31 mouse cellular contexts compared by ENCODE assay signal in the genomic region with DNA sequence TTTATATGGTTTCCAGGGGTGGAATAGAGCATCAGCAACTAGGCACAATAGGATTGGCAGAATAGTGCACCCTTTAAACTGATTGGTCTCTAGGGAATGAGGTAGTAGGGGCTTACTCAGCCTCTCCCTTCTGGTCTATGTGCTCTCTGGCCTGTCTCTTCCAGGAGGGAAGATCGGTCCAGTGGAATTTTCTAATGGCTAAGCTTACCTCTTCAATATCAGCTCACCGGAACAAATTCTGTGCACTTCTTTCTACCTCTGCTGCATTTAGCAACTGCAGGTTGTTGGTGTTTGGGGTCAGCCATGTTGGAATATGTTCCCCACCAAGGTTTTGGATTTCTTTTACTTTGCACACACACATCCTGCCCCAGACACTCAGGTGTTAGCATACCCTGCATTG.
"Had no signal": no experiment of that assay in that cellular context is flagged by ENCODE, and none has a peak within 500 bp of the region (broad histone marks: within the 10 kb centered on the region; RNA-seq: fewer than 3 reads in every experiment).

No protein-coding gene starts in this region.

- H3K27me3 ChIP-seq: liver, embryonic 12.5 days; liver, embryonic 13.5 days; liver, embryonic 15.5 days; lung, embryonic 15.5 days; midbrain, embryonic 15.5 days; neural tube, embryonic 12.5 days had no signal

- ATAC-seq: liver, embryonic 12.5 days; liver, postnatal 0 days; lung, postnatal 0 days; midbrain, embryonic 13.5 days; midbrain, embryonic 15.5 days; midbrain, embryonic 16.5 days had no signal

- H3K27ac ChIP-seq: left cerebral cortex, adult 2 months; limb, embryonic 10.5 days; limb, embryonic 12.5 days; limb, embryonic 13.5 days; limb, embryonic 15.5 days; liver, embryonic 12.5 days; liver, embryonic 13.5 days; liver, embryonic 14.5 days; liver, embryonic 15.5 days; lung, embryonic 15.5 days; macrophage; midbrain, embryonic 10.5 days; midbrain, embryonic 12.5 days; midbrain, embryonic 13.5 days; midbrain, embryonic 15.5 days; neural tube, embryonic 12.5 days had no signal

- H3K4me3 ChIP-seq: left cerebral cortex, adult 2 months; limb, embryonic 10.5 days; limb, embryonic 12.5 days; limb, embryonic 13.5 days; limb, embryonic 15.5 days; liver, embryonic 12.5 days; liver, embryonic 13.5 days; liver, embryonic 15.5 days; lung, embryonic 15.5 days; megakaryocyte, embryonic 14.5 days; midbrain, embryonic 10.5 days; midbrain, embryonic 12.5 days; midbrain, embryonic 13.5 days; midbrain, embryonic 15.5 days; myocyte; neural tube, embryonic 12.5 days had no signal

- H3K4me2 ChIP-seq: limb, embryonic 12.5 days; limb, embryonic 13.5 days; limb, embryonic 15.5 days; liver, embryonic 11.5 days; liver, embryonic 12.5 days; liver, embryonic 13.5 days; liver, embryonic 15.5 days; lung, embryonic 14.5 days; lung, embryonic 15.5 days; midbrain, embryonic 12.5 days; midbrain, embryonic 13.5 days; midbrain, embryonic 15.5 days; neural tube, embryonic 12.5 days had no signal

- H3K9me3 ChIP-seq: limb, embryonic 10.5 days; limb, embryonic 12.5 days; limb, embryonic 13.5 days; limb, embryonic 15.5 days; liver, embryonic 12.5 days; liver, embryonic 13.5 days; liver, embryonic 15.5 days; lung, embryonic 15.5 days; midbrain, embryonic 10.5 days; midbrain, embryonic 12.5 days; midbrain, embryonic 13.5 days; midbrain, embryonic 15.5 days; neural tube, embryonic 12.5 days had no signal

- H3K36me3 ChIP-seq: limb, embryonic 10.5 days; limb, embryonic 12.5 days; limb, embryonic 13.5 days; limb, embryonic 15.5 days; liver, embryonic 12.5 days; liver, embryonic 13.5 days; liver, embryonic 15.5 days; lung, embryonic 15.5 days; midbrain, embryonic 10.5 days; midbrain, embryonic 12.5 days; midbrain, embryonic 13.5 days; midbrain, embryonic 15.5 days; neural tube, embryonic 12.5 days had no signal

- H3K9ac ChIP-seq: limb, embryonic 12.5 days; limb, embryonic 13.5 days; limb, embryonic 15.5 days; liver, embryonic 12.5 days; liver, embryonic 13.5 days; liver, embryonic 14.5 days; liver, embryonic 15.5 days; liver, postnatal 0 days; lung, embryonic 14.5 days; lung, embryonic 15.5 days; midbrain, embryonic 12.5 days; midbrain, embryonic 13.5 days; midbrain, embryonic 15.5 days; neural tube, embryonic 12.5 days had no signal

- DNase-seq: left cerebral cortex, postnatal 4 days; liver; liver, embryonic 13.5 days; liver, postnatal 0 days; lung, adult 18-20 months; lung, adult 2 months; lung, embryonic 14.5 days; lung, postnatal 10 days; lung, postnatal 14 days; lung, postnatal 36 days; lung, postnatal 4 days had no signal

- H3K4me1 ChIP-seq: limb, embryonic 12.5 days; limb, embryonic 15.5 days; liver, embryonic 15.5 days; midbrain, embryonic 12.5 days; midbrain, embryonic 15.5 days; neural tube, embryonic 12.5 days had no signal
